Mouse (Mus musculus): ENCODE measurements around the gene 2010003K11Rik.

2010003K11Rik gene

DNA sequence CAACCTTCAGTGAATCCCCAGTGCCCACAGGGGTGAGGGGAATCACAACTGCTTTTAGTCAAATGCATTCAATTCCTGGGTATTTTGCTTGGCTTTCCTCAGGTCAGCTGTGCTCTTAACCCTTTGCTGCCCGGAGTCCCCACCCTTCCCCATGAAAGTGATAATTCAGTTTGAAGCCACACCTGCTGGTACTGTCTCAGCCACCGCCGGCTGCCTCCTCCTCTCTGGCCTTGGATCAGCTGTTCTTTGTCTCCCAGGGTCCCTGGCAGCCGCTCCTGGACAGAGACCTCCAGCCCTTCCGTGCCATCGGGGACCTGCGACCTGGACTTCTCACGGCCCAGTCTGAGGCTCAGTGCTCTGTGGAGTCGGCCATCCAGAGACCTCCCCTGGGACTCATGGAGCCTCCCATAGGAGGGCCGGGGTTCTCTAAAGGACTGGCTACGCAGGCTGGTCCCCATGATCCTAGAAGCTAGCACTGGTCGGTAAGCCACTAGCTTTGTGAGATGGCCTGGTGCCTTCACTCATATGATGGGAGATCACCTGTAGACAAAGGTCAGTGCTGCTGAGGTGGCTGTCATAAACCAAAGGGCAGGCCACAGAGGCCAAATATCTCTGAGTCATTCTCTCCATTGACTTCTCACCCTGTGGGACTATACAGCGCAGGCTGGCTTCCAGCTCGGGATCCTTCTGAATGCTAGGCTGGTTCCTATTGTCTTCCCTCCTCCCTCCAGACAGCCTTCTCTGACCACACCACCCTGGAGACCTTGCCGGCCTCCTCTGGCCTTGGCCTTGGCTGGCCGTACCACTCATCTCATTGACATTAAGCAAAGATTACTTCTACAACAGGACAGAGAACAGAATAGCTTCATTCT, at the start of gene 2010003K11Rik:
Gene 2010003K11Rik, minus strand, starts transcription at position 522 of the 872 bp plus-strand sequence.
- DNase-seq: no peak

DNA sequence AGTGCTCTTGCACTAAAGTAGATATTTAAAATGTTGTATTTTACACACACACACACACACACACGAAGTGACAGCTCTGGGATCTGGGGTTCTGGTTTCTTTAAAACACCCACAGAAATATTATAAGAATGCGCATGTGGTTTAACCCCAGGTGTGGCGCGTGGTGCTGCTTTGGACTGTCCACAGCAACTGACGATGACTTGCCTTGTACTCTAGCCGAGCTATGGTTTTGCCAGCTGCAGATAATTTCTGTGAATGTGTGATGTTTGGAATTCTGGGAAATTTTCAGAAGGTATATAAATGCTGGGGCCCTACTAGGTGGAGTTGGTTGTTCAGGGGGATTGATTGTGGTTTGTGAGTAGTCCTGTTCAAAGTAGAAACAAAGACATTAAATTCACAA, 49.4 kb upstream of the 2010003K11Rik start:
- DNase-seq: no peak

DNA sequence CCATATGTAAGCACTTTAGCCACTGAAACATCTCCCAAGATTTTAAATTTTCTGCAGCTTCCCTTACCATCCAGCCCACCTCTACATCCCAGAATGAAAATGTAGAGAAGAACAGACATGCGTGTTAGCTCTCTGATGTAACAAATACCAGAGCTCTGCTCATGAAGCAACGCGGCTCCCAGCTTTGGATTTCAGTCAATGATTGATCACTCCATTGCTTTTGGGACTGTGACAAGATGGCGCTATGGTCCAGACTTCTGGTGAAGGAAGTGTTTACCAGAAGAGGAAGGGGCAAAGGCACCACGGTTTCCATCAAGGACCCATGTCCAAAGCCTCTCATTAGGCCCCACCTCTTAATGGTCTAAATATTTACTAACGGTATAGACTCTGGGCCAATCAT, 47.5 kb upstream of the 2010003K11Rik start:
- no peak for DNase-seq

DNA sequence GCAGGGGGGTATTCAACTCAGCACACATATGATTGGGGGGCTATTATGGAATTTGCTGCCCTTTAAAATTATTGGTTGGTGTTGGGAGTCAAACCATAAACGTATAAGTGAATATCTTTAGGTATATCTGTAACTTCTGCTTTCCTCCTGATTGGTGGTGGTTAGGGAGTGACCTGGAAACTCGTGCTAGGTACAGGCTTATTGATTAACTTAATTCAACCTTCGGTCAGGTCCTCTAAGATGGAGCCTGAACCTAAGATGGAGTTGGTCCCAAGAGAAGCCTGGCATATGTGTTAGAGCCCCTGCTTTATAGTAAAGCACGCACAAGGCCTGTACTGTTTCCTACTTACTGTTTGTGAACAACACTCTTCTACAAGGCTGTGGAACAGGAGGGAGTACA, 46.7 kb upstream of the 2010003K11Rik start:
- DNase-seq: no peak

DNA sequence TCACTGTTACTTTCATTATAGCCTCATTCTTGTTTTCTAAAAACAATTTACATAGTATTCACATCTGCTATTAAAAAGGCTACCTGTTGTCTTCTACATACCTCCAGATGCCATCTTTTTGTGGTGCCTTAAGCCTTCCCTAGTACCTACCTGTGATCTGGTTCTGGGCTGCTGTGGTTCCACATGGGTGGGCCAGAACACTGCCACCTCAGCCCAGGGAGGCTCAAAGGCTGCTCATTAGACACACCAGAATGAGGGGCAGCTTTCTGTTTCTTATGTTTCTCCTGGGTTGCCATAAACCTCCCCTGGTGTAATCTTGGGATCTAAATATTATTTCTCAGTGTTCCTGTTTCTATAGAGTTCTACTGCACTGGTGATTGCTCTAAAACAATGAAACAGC, 43.7 kb upstream of the 2010003K11Rik start:
- no peak for DNase-seq

DNA sequence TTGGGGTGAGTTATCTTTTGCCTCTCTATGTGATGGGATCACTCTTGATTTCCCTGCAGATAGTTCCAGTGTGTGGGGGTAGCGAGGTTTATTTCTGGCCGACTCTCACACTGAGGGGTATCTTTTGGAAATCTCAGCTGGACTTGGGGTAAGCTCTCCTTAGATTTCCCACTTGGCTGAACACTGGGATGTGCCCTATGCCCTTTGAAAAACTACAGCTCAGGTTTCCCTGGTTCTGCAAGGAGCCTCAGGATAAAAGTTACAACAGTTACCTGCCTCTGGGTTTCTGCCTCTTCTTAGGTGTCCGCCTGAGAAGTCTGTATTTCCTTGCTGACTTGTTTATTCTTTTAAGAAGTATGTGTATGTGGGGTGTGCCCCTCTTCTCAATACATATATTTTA, 42.6 kb upstream of the 2010003K11Rik start:
- DNase-seq: no peak

DNA sequence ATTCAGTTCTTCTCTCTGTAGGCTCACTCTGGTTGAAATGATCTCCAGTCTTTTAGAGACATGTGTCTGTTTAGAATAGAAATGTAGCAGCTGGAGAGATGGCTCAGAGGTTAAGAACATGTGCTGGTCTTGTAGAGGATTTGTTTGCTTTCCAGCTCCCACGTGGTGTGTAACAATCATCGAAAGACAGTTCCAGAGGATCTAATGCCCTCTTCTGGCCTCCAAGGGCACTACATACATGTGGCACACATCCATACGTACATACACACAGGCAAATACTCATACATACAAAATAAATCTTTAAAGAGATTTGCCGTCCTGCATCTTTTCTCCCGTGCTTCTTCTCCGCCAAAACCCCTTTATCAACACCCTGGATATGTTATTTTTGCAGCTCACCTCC, 41.9 kb upstream of the 2010003K11Rik start:
- no peak for DNase-seq

DNA sequence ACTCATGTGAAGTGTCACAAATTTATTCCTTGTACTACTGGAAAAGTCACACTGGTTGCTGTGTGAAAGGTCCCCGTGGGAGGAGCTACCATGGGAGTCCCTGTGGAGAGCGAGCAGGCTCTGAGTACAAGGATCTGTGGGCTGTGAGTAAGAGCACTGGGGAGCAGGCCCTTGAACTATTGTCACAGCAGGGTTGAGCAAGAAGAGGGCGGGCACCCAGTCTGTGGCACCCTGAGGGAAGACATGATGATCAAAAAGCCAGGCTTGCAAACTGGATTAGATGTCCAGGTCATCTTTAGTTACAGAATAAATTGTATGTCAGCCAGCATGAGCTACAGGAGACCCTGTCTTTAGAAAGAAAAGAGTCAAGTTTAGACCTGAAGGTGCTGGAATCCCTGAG, 38.2 kb upstream of the 2010003K11Rik start:
- DNase-seq: no peak

DNA sequence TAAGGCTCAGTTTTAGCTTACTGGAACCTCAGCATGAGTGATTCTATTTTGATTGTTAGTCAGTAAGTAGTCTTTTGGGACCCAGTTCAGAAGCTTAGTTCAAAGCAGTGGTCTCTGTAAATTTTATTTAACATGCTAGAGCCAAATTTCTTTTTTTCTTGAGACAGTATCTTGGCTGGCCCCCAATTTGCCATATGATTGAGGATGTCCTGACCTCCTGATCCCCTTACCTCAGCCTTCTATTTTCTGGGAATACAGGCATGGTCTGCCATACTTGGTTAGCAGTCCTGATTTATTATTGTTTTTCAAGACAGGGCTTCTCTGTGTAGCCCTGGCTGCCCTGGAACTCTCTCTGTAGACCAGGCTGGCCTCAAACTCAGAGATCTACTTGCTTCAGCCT, 37.5 kb upstream of the 2010003K11Rik start:
- DNase-seq: no peak

DNA sequence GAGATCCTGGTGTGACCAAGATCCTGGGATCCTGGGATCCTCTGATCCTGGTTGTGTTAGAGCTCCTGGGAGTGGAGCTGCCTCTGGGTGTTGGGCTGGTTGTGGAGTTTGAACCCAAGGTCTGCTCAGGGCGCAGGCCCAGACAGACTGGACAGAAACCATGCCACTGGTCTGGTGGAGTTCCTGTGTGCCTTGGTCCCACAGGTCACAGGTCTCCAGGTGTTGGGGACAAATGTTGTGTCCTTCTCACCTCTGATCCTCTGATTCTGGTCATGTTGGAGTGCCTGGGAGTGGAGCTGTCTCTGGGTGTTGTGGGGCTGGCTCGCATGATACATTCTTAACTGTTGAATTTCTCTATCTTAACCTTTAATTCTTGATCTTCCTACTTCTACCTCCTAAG, 36.3 kb upstream of the 2010003K11Rik start:
- DNase-seq: no peak

DNA sequence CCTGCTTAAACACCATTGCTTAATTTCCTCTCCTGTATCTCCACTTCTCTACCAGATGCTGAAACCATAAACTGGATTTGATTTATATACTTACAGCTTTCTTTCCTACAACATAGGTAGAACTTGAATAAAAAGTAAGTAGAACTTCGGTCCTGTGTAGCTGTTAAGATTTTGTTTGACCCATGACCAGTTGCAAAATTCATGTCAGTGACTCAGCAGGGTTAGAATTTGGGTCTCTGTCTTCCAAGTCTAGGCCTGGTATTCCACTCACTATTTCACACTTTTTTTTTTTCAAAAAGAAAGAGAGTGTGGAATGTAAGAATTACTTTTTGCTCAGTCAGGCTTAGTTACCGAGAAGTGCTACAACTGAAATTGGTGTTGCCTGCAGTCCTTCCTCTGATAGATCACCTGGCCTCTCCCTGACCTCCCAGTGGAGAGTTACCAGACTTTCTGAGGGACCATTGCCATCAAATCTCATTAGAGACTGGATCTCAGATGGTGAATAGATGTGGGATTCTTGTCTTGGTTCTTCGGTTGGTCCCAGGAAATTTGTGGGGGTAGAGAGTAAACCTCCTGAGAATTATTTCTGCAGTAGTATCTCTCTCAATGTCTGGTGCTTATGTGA, 23.2 kb upstream of the 2010003K11Rik start:
- DNase-seq: no peak

DNA sequence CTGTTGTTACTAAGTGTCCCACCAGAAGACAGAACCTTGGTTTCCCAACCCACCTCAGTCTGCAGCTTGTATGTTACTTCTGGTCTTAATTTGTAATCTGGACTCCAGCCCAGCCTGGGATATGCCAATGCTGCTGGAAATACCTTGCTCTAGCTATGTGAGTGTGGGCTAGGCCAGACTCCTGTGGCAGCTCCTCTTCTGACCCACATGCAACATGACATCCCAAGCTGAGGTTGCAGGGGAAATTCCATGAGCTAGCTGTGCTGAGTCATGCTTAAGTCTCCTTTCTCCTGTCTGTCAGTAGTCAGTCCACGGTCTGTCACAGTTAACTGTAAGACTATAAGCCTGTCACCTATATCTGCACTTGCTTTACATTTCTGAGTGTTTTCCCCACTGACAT, 19.1 kb upstream of the 2010003K11Rik start:
- no peak for DNase-seq

DNA sequence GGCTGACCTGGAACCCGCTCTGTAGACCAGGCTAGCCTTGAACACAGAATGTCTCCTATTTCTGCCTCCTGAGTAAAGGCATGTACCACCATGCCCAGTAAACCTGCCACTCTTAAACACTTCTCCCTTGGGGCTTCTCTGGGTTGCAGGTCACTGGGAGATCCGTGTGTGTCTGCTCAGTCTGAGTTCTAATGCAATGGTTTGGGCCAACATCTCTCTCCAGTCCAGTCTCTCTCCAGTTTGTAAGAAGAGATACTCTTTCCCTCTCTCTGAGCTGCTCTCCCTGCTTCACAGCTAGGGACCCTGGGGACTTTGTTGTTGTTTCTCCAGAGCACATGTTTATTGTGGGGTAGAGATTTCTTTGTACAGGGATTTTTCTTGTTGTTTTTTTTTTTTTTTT, 17.9 kb upstream of the 2010003K11Rik start:
- no peak for DNase-seq

DNA sequence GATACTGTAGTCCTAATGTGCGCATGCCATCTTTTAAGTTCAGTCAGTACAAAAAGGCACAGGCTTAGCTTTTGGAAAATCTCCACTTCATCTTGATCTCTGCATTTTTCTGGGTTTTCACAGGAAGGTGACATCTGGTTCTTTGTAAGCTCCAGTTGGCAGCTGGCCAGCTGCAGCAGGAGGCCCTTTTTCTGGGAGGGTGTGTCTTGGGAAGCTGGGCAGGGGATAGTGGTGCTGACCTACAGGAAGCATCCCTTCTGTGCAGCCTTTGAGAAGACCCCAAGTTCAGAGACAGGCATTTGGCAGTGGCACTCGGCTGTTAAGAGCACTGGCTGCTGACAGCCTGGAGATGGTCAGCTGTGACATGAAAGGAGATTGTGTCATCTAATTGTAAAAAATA, 17.4 kb upstream of the 2010003K11Rik start:
- DNase-seq: no peak

DNA sequence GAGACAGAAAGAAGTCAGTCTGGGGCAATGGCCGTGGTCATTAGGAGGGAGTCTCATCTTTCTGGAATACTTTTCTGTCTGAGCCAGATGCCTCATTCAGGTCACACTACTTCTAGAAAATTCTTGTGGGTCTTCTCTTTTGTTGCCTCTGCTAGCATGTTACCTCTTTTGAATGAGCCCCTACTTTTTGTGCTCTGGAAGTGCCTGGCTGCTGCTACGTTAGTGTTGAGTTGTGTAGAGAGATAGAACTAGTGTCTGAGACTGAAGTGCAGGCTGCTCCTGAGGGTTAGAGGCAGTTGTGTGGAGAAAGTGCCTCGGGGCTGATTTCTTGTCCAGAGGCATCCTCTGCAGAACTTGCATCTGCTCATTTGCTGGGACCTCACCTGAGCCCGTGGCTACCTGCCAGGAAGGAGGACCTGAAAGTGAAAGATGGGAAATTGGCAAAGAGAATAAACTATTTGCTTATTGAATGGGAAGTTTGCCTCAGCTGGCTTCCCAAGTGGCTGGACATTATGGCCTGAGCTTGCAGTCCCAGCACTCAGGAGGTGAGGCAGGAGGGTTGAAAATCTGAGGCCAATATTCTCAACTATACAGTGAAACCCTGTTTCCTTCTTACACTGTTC, 15.0 kb upstream of the 2010003K11Rik start:
- DNase-seq: no peak

DNA sequence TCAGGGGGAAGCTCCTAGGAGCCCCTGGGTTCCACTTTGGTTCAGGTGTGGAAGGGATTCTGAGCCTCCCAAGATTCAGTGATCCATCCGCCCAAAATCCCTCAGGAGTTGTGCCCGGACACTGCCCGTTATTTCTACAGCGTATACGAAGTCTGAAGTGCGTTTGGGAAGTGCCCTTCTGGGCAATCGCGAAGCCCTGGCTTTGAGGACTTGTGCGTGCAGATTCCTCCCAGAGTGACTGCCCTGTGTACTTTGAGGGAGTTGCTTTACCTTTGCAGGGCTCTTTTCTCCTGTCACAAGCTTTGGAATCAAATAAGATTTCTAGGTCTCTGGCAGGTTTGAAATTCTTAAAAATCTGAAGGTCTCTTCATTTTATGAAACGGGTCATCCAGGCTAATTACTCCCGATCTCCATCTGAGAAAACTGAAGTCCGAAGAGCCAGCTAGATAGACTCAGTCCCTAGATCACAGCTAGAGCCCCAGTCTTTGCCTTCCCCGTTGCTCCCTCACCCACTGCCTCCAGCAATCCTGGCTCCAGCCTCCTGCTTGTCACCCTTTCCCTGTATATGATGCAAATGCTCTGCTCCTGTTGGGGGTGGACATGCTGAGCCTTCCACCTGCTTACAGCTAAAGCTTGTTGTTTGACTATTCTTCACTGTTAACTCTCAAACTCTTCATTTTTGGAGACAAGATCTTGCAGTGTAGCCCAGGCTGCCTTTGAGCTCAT, 12.9 kb upstream of the 2010003K11Rik start:
- DNase-seq: no peak

DNA sequence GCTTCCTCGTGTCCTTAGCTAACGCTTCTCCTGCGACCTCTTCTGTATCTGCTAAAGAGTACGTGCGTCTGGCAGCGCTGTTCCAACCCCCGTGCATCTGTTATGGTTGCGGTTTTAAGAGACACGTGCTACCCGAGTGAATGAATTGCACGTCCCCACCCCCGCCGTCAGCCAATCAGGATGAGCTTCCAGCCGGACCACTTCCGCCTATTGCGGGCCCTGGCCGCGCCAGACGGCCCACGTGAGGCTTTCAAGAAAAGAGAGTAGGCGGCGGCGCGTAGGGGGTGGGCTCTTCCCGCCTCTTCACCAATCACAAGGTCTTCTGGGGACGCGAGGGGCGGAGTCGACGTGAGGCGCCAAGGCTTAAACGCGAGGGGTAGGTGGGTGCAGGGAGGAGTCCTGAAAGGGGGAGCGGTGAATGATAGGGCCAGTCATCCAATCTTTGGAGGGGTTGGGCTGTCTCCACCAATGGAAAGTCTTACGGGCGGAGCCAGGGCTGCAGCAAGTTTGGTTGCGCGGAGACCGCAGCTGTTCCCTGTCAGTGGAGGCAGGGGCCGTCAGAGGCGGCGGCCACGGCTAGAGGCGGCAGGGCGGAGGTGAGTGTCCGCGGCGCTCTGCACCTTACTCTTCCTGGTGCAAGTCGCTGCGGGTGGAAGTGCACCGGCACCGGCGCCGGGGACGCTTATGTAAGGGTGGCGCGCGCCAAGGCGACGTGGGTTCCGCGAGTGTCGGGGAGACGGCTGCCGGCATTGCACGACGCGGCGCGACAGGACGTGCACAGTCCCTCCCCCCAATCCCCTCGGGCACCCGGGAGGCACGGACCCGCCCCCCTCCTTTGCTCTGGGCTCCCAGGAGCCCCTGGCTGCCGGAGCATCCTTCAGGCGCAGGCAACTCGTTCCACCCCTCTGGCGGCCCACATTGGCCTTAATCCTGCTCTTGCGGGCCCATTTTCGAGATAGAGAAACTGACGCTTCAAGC, 11.9 kb upstream of the 2010003K11Rik start, which contains the start of gene Pcx:
Gene Pcx, plus strand, starts transcription at position 487 of the 978 bp plus-strand sequence.
- peak; percentile 99 for DNase-seq

DNA sequence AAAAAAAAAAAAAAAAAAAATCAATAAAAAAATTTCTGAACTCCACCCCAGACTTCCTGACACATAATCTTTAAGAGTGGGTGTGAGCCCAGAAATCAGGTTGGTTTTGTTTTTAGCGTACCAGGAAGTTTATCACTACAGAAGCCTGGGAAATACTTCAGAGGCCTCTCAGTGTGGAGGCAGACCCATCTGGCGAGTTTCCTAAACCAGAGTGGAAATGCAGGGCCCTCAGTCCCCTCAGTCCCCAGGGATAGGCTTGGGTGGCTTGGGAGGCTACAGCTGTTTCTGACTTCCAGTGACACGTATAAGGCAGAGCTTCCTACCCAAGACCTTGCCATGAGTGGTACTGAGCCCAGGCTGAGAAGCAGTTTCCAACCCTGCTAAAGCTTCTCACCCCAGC, 9.4 kb upstream of the 2010003K11Rik start:
- no peak for DNase-seq

DNA sequence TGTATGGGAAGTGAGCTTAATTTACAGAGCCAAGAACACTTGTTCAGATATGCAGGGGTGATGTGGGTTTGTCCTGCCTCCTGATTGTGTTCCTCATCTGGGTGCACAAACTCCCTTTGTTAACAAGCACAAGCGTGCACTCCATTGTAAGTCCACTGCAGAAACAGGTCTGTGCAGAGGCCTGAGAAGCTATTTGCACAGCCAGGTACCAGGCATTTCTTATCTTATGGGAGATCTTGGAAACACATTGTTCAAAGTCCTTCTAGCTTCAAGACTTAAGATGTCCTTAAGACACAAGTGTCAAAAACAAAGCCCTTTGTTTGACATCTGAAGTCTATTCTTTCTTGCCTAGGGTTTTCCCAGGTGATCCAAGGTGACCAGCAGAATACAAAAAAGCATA, 6.4 kb upstream of the 2010003K11Rik start:
- DNase-seq: no peak

DNA sequence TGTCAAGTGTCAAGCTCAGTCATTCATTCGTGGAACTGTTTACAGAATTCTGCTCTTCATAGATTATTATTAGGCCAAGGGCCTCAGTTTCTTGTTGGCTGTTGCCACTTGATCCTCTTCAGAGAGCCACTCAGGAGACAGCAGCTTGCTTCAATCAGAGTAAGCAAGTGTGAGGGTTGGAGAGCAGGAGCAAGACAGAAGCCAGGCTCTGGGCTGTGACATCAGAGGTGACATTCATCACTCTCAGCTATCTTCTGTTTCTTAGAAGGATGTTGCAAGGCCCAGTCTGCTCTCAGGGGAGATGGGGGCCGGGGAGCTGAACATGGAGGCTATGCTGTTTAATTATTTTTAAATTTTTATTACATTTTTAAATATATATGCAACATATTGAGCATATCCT, 4.3 kb upstream of the 2010003K11Rik start:
- DNase-seq: no peak

DNA sequence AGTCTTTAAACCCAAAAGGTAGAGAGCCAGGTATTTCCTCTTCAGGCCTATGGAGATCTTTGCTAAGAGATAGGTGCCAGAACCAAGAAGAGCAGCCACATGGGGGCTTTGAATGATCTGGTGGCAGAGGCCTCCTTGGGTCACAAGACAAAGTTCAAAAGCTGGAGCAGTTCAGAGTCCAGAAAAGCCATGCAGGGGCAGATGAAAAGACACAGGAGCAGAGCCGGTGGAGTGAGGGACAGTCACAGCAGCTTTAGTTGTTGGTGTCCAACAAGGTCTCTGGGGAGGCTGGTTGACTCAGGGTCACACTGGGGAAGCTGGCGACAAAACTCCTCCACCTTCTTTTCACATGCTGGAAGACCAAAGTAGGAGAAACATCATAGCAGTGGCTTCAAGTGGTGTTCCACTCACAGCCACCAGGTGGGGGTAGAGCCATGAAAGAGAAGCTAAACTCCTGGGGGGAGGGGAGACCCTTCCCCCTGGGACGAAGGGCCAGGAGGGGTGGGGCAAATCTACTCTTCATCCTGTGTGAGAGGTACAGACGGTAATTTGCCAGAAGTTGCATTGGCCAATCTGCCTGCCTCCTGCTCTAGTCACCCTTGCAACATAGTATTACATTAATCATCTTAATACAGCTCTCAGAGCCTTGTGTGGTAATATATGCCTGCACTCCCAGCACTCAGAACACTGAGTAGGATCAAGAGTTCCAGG, 965 bp downstream of the 2010003K11Rik start:
- peak; percentile 75 for DNase-seq

All from cerebellum, adult 8-10 months (tissue).